Mouse (Mus musculus) left cerebral cortex, adult 8-10 months (tissue): Measurements from ENCODE around the gene Gm20870. TPM values are rescaled to one million over a fixed set of nuclear protein-coding genes. Genes with fewer than 3 reads are reported as not detected.
"Not testable (repeated sequence)": the region's sequence is repeated elsewhere in the genome, so short reads cannot be mapped to it uniquely, and the experiment has no call there.

Experiments used
- DNase-seq, 2 experiments: peaks; one replicate each; pipeline ENCODE4 v3.0.0; 2022; ENCODE audit warnings: low spot score in 2 of 2
- total RNA-seq, 4 experiments: library from RNA; stranded (reverse); gene quantifications; 2 replicates each; pipeline ENCODE4 v1.2.4; 2022

Gene Gm20870
- not detected for total RNA-seq

DNA sequence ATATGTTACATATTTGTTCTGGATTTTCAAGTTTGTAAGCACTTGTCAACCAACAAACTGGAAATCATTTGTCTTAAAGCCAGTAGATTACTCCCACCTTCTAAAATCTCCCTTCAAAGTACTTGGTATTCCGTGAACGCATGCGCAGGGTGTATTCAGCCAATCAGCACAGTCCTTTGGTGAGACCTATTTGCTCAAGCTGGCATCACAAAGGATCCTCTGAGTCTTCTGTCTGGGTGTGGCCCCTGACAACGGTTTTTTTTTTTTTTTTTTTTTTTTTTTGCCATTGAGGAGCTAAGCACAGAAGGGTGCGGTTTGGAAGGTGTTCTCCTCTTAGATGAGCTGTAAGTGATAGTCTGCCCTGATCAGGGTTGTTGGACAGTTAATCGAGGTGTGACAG is at the start of gene Gm20870:
Gene Gm20870, plus strand, starts transcription at position 301 of the 400 bp plus-strand sequence.
- not testable (repeated sequence) for DNase-seq

Other genes with a start within 250 kb of the Gm20870 start
- not detected for gene Gm20869, start 222.6 kb upstream of the Gm20870 start, total RNA-seq